Mouse (Mus musculus): ENCODE results near the gene Mcrs1. TPM values are rescaled to one million over a fixed set of nuclear protein-coding genes. Genes with fewer than 3 reads are reported as not detected.

Mcrs1 gene
- polyA plus RNA-seq, 1 experiment = 39.0 TPM

GRCm38 (mm10) chr15:99284527-99285188, 32.9 kb upstream of the Mcrs1 start:
- H3K4me1 ChIP-seq (ENCODE audit: control insufficient read depth, insufficient read depth, low read length) = no peaks in the 10 kb centered on the region; the same call in 1 of the 2 replicates
- H3K27ac ChIP-seq (ENCODE audit: control insufficient read depth, insufficient read depth, low read depth, low read length, poor library complexity) = no peak overlapping the region
- TF ChIP-seq POLR2A (IDR thresholded peaks at IDR 0.05; ENCODE audit: borderline replicate concordance, control insufficient read depth, low read depth, low read length) (no peak), CTCF (IDR thresholded peaks at IDR 0.05; ENCODE audit: control insufficient read depth, insufficient read depth, low read length) (no peak)
- 21% methylated on average over 14 of the region's 14 CpGs for WGBS
- H3K4me3 ChIP-seq (replicated peaks; ENCODE audit: control insufficient read depth, low read depth, low read length) = no peak overlapping the region

- no peak overlapping the region for H3K4me3 ChIP-seq (replicated peaks; ENCODE audit: control insufficient read depth, low read depth, low read length)
- TF ChIP-seq CTCF (IDR thresholded peaks at IDR 0.05; ENCODE audit: control insufficient read depth, insufficient read depth, low read length) (peak; percentile 59; the same call in 1 of the 2 replicates), POLR2A (IDR thresholded peaks at IDR 0.05; ENCODE audit: borderline replicate concordance, control insufficient read depth, low read depth, low read length) (no peak)
- WGBS = 61% methylated on average over 10 of the region's 10 CpGs
- no peak overlapping the region for H3K27ac ChIP-seq (ENCODE audit: control insufficient read depth, insufficient read depth, low read depth, low read length, poor library complexity)
- no peaks in the 10 kb centered on the region; the same call in 1 of the 2 replicates for H3K4me1 ChIP-seq (ENCODE audit: control insufficient read depth, insufficient read depth, low read length)
Observed at GRCm38 (mm10) chr15:99283456-99283855, 31.7 kb upstream of the Mcrs1 start.

DNA sequence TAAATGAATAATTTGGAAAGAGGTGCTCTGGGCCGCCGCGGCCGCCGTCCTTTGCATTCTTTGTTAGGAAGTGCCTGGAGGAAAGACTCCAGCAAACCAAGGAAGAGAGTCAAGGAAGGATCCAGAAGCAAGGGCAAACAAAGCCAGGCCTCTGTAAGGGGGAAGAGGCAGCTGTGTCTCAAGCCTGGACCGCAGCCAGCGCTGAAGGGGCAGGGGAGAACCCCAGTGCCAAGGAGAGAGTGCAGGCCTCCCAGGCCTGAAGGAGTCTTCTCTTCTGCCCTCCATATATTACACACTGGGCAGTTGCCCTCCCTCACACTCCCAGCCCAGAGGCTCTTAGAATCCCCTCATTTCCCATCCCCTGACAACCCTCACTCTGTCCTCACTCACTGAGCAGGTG, 26.5 kb upstream of the Mcrs1 start:
- Histone ChIP-seq H3K27ac (ENCODE audit: control insufficient read depth, insufficient read depth, low read depth, low read length, poor library complexity) (no peak overlapping the region), H3K4me3 (replicated peaks; ENCODE audit: control insufficient read depth, low read depth, low read length) (no peak overlapping the region), H3K4me1 (ENCODE audit: control insufficient read depth, insufficient read depth, low read length) (no peaks in the 10 kb centered on the region)
- WGBS = 84% methylated on average over 7 of the region's 7 CpGs
- no peak for TF ChIP-seq POLR2A (IDR thresholded peaks at IDR 0.05; ENCODE audit: borderline replicate concordance, control insufficient read depth, low read depth, low read length)
- TF ChIP-seq CTCF (IDR thresholded peaks at IDR 0.05; ENCODE audit: control insufficient read depth, insufficient read depth, low read length) = no peak

- TF ChIP-seq POLR2A (IDR thresholded peaks at IDR 0.05; ENCODE audit: borderline replicate concordance, control insufficient read depth, low read depth, low read length) = no peak
- TF ChIP-seq CTCF (IDR thresholded peaks at IDR 0.05; ENCODE audit: control insufficient read depth, insufficient read depth, low read length) = no peak
- H3K27ac ChIP-seq (ENCODE audit: control insufficient read depth, insufficient read depth, low read depth, low read length, poor library complexity) = no peak overlapping the region
- H3K4me3 ChIP-seq (replicated peaks; ENCODE audit: control insufficient read depth, low read depth, low read length) = no peak overlapping the region
- H3K4me1 ChIP-seq (ENCODE audit: control insufficient read depth, insufficient read depth, low read length) = no peaks in the 10 kb centered on the region
- 76% methylated on average over 8 of the region's 8 CpGs for WGBS
Observed at GRCm38 (mm10) chr15:99276095-99276494, 24.3 kb upstream of the Mcrs1 start.

DNA sequence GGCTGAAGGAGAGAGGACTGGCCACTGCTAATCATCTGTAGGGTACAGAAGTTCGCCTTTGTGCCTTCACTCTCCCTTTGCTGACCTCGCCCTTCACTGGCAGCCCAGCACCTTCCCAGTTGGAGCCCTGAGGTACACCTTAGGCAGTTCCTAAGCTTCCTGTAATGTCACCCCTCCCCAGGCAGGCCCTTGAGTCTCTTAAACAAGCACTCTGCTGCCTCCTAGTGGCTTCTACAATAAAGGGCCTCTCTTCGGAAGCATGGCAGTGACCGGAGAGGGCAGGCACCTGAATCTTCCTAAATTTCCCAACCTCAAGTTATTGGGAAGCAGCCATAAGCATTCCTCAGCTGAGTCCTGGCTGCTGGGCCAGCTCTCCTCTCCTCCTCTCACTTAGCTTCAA, 13.9 kb upstream of the Mcrs1 start:
- 37% methylated on average over 4 of the region's 4 CpGs for WGBS
- Histone ChIP-seq H3K4me1 (ENCODE audit: control insufficient read depth, insufficient read depth, low read length) (peaks cover 2% of the 10 kb centered on the region; the same call in 1 of the 2 replicates), H3K4me3 (replicated peaks; ENCODE audit: control insufficient read depth, low read depth, low read length) (no peak overlapping the region), H3K27ac (ENCODE audit: control insufficient read depth, insufficient read depth, low read depth, low read length, poor library complexity) (no peak overlapping the region)
- TF ChIP-seq CTCF (IDR thresholded peaks at IDR 0.05; ENCODE audit: control insufficient read depth, insufficient read depth, low read length) (peak; percentile 67), POLR2A (IDR thresholded peaks at IDR 0.05; ENCODE audit: borderline replicate concordance, control insufficient read depth, low read depth, low read length) (no peak)

DNA sequence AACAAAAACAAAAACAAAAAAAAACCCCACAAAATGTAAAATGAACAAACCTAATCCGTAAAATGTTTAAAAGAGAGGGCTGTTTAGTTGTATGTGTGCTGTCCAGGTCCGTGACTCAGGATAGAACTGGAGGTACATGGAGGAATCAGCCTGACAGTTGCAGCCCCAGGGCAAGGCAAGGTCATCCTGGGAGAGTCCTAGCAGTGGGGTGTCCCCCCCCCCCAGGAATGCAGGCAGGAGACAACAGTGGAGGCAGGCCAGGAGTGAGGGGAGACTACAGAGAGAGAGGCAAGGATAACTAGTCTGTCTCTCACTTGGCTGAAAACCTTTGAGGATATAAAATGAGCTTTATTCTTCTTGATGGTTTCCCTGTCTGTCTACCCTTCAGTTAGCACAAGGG, 12.6 kb upstream of the Mcrs1 start:
- H3K27ac ChIP-seq (ENCODE audit: control insufficient read depth, insufficient read depth, low read depth, low read length, poor library complexity) = no peak overlapping the region
- WGBS = 80% methylated on average over 2 of the region's 2 CpGs
- no peak overlapping the region for H3K4me3 ChIP-seq (replicated peaks; ENCODE audit: control insufficient read depth, low read depth, low read length)
- H3K4me1 ChIP-seq (ENCODE audit: control insufficient read depth, insufficient read depth, low read length) = peaks cover 3% of the 10 kb centered on the region; the same call in 1 of the 2 replicates
- TF ChIP-seq POLR2A (IDR thresholded peaks at IDR 0.05; ENCODE audit: borderline replicate concordance, control insufficient read depth, low read depth, low read length) (no peak), CTCF (IDR thresholded peaks at IDR 0.05; ENCODE audit: control insufficient read depth, insufficient read depth, low read length) (no peak)

DNA sequence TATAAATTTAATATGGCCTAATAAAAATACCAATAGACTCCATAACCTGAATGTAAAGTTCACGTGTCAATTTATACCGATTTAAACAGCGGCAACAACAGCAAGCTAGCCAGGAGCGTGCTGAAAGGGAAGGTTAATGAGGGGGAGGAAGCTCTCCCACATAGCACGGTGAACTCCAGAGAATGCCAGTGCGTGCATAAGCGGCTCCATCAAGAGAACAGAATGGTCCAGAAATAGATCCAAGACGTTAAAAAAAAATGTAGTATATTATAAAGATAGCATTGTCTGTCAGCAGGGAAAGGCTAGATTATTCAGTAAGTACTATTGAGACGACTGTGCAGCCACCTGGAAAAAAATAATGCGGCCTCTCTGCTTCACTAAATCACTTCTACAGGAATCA, 10.9 kb upstream of the Mcrs1 start:
- peaks cover 3% of the 10 kb centered on the region; the same call in 1 of the 2 replicates for H3K4me1 ChIP-seq (ENCODE audit: control insufficient read depth, insufficient read depth, low read length)
- TF ChIP-seq POLR2A (IDR thresholded peaks at IDR 0.05; ENCODE audit: borderline replicate concordance, control insufficient read depth, low read depth, low read length) = no peak
- no peak for TF ChIP-seq CTCF (IDR thresholded peaks at IDR 0.05; ENCODE audit: control insufficient read depth, insufficient read depth, low read length)
- H3K4me3 ChIP-seq (replicated peaks; ENCODE audit: control insufficient read depth, low read depth, low read length) = no peak overlapping the region
- WGBS = 83% methylated on average over 10 of the region's 10 CpGs
- no peak overlapping the region for H3K27ac ChIP-seq (ENCODE audit: control insufficient read depth, insufficient read depth, low read depth, low read length, poor library complexity)

DNA sequence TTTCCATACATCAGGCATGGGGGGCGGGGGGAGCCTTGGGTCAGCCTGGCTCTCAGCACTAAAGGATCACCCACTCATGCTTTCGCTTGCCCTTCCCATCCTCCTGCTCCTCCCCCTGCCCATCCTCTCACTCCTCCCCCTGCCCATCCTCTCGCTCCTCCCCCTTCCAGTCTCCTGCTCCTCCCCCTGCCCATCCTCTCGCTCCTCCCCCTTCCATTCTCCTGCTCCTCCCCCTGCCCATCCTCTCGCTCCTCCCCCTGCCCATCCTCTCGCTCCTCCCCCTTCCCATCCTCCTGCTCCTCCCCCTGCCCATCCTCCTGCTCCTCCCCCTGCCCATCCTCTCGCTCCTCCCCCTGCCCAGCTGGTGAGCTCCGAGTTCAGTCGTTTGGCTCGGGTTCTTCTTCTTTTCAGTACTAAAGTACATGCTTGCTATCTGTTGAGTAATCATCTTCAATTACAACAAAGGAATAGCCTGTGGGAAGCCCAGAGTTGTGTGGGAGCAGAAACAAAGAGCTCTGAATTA, 8.0 kb upstream of the Mcrs1 start:
- WGBS = 5% methylated on average over 7 of the region's 10 CpGs
- peaks cover 3% of the 10 kb centered on the region; the same call in 1 of the 2 replicates for H3K4me1 ChIP-seq (ENCODE audit: control insufficient read depth, insufficient read depth, low read length)
- TF ChIP-seq CTCF (IDR thresholded peaks at IDR 0.05; ENCODE audit: control insufficient read depth, insufficient read depth, low read length) (no peak), POLR2A (IDR thresholded peaks at IDR 0.05; ENCODE audit: borderline replicate concordance, control insufficient read depth, low read depth, low read length) (no peak)
- no peak overlapping the region for H3K4me3 ChIP-seq (replicated peaks; ENCODE audit: control insufficient read depth, low read depth, low read length)
- H3K27ac ChIP-seq (ENCODE audit: control insufficient read depth, insufficient read depth, low read depth, low read length, poor library complexity) = no peak overlapping the region

All from bone marrow, adult 2 months (tissue).